Mouse (Mus musculus) myocyte (in vitro differentiated cells): ENCODE data around the gene Tmem72.

Experiments
- CEBPB ChIP-seq: IDR thresholded peaks from 2 replicates; pipeline ENCODE4 v1.6.1; 2011; ENCODE audit warnings: mild to moderate bottlenecking, moderate library complexity; ENCODE audit not compliant: poor library complexity, insufficient read depth, severe bottlenecking
- MAX ChIP-seq: IDR thresholded peaks from one replicate; pipeline ENCODE4 v1.6.1; 2011; ENCODE audit warnings: low read depth, mild to moderate bottlenecking, control low read depth
- MYOD1 ChIP-seq, 3 experiments: IDR thresholded peaks; one replicate each; pipeline ENCODE4 v1.6.1; 2011; ENCODE audit warnings: control low read depth in 2 of 3, low read depth in 2 of 3, mild to moderate bottlenecking in 2 of 3, moderate library complexity in 1 of 3; ENCODE audit not compliant: insufficient read length in 2 of 3, control insufficient read depth in 1 of 3
- MYOG ChIP-seq, 3 experiments: IDR thresholded peaks; one replicate each; pipeline ENCODE4 v1.6.1; 2011; ENCODE audit warnings: control low read depth in 2 of 3, low read depth in 2 of 3, mild to moderate bottlenecking in 2 of 3; ENCODE audit not compliant: insufficient read length in 2 of 3, control insufficient read depth in 1 of 3, insufficient read depth in 1 of 3
- POLR2A ChIP-seq: IDR thresholded peaks from one replicate; pipeline ENCODE4 v1.6.1; 2011; ENCODE audit warnings: low read depth, mild to moderate bottlenecking, control low read depth, moderate library complexity; ENCODE audit not compliant: insufficient read length
- POLR2AphosphoS2 ChIP-seq: IDR thresholded peaks from one replicate; pipeline ENCODE4 v1.6.1; 2011; ENCODE audit warnings: low read depth, control low read depth; ENCODE audit not compliant: insufficient read length
- REST ChIP-seq: IDR thresholded peaks from one replicate; pipeline ENCODE4 v1.6.1; 2011; ENCODE audit warnings: mild to moderate bottlenecking, control low read depth, moderate library complexity; ENCODE audit not compliant: insufficient read depth, insufficient read length
- TCF12 ChIP-seq: IDR thresholded peaks from one replicate; pipeline ENCODE4 v1.6.1; 2011; ENCODE audit warnings: mild to moderate bottlenecking, control low read depth; ENCODE audit not compliant: poor library complexity, insufficient read depth, severe bottlenecking

DNA sequence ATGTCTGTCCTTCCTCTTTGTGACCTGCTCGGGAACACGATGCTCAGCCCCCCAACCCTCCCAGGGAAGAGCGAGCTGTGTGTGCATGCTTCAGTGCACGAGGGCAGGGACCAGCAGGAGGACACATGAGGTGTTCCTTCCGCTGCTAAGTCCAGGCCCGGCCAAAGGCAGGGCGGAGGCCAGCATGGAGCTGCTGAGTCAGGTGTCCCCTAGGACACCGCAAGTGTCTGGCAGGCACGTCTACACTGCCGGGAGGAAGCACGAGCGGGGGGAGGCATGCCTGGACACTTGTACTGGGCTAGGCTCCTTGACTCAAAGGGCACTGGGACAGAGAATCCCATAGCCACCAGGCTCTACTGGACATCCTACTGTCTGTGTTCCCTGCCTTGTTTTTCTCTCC lies 69.0 kb downstream of the Tmem72 start:
- TF ChIP-seq POLR2A, result no peak
- TF ChIP-seq MYOG (IDR thresholded peaks at IDR 0.05; ENCODE audit: control insufficient read depth in 1 of 3, insufficient read depth in 1 of 3, insufficient read length in 2 of 3, low read depth in 2 of 3), result no peak
- TF ChIP-seq TCF12, result no peak
- no peak for TF ChIP-seq REST
- no peak for TF ChIP-seq MAX
- no peak for TF ChIP-seq POLR2AphosphoS2
- no peak for TF ChIP-seq CEBPB
- no peak for TF ChIP-seq MYOD1 (IDR thresholded peaks at IDR 0.05; ENCODE audit: control insufficient read depth in 1 of 3, insufficient read length in 2 of 3, low read depth in 2 of 3)
